Mouse (Mus musculus) midbrain, embryonic 15.5 days (tissue): ENCODE measurements at regions not wholly inside any gene's neighbourhood (a gene's known extent, or its start where the extent isn't known, plus 50 kb on each side); places are given as distances from the start of the nearest gene placed in this dataset.

Experiments
- ATAC-seq: fragments of 200-750 bp; cut with Nextera tagmentation; replicated peaks from 2 replicates; pipeline ENCODE4 v1.8.0; 2017; ENCODE audit warnings: moderate TSS enrichment
- H3K27ac ChIP-seq: fragments of 300-500 bp; sonication (generic); 2 replicates; pipeline ENCODE4 v1.5.1; 2015; ENCODE audit warnings: mild to moderate bottlenecking, inconsistent platforms
- H3K27me3 ChIP-seq: fragments of 300-500 bp; sonication (generic); replicated peaks from 2 replicates; pipeline ENCODE4 v1.6.1; 2015; ENCODE audit warnings: inconsistent platforms
- H3K36me3 ChIP-seq: fragments of 300-500 bp; sonication (generic); replicated peaks from 2 replicates; pipeline ENCODE4 v1.6.1; 2015; ENCODE audit warnings: inconsistent platforms
- H3K4me1 ChIP-seq: fragments of 300-500 bp; sonication (generic); 2 replicates; pipeline ENCODE4 v1.6.1; 2015; ENCODE audit warnings: inconsistent platforms
- H3K4me2 ChIP-seq: fragments of 300-500 bp; sonication (generic); 2 replicates; pipeline ENCODE4 v1.6.1; 2015; ENCODE audit warnings: inconsistent platforms, mild to moderate bottlenecking, moderate library complexity
- H3K4me3 ChIP-seq: fragments of 300-500 bp; sonication (generic); 2 replicates; pipeline ENCODE4 v1.5.1; 2015; ENCODE audit warnings: mild to moderate bottlenecking, inconsistent platforms
- H3K9ac ChIP-seq: fragments of 300-500 bp; sonication (generic); 2 replicates; pipeline ENCODE4 v1.6.1; 2015; ENCODE audit warnings: mild to moderate bottlenecking, inconsistent platforms
- H3K9me3 ChIP-seq: fragments of 300-500 bp; sonication (generic); 2 replicates; pipeline ENCODE4 v1.6.1; 2016; ENCODE audit warnings: inconsistent platforms
- WGBS: fragments of 180-500 bp; shearing (Covaris S2); methylation state at CpG from one replicate; pipeline ENCODE4 v1.1.7; 2015; ENCODE audit warnings: mixed read lengths; 5-methylcytosine and 5-hydroxymethylcytosine counted together

GRCm38 (mm10) chr9:31995101-31995500 lies 81.8 kb upstream of the Barx2 start:
- WGBS: 65% methylated on average over 3 of the region's 3 CpGs
- H3K4me3 ChIP-seq: no peak overlapping the region
- H3K27ac ChIP-seq: no peak overlapping the region

GRCm38 (mm10) chr9:31995700-31996099 lies 82.4 kb upstream of the Barx2 start:
- no peak overlapping the region for H3K27ac ChIP-seq
- H3K9me3 ChIP-seq: no peaks in the 10 kb centered on the region
- no peak for ATAC-seq
- WGBS: 61% methylated on average over 4 of the region's 4 CpGs
- H3K36me3 ChIP-seq: no peaks in the 10 kb centered on the region
- H3K9ac ChIP-seq: no peak overlapping the region
- no peaks in the 10 kb centered on the region for H3K27me3 ChIP-seq
- no peak overlapping the region for H3K4me3 ChIP-seq
- no peak overlapping the region for H3K4me2 ChIP-seq
- peaks cover 3% of the 10 kb centered on the region; the same call in 1 of the 2 replicates for H3K4me1 ChIP-seq

More at GRCm38 (mm10) chr9:31995101-31995500, 81.8 kb upstream of the Barx2 start:
- no peaks in the 10 kb centered on the region for H3K27me3 ChIP-seq
- no peaks in the 10 kb centered on the region for H3K36me3 ChIP-seq
- no peak overlapping the region for H3K9ac ChIP-seq
- H3K4me2 ChIP-seq: no peak overlapping the region
- no peaks in the 10 kb centered on the region for H3K9me3 ChIP-seq
- H3K4me1 ChIP-seq: peaks cover 5% of the 10 kb centered on the region
- ATAC-seq: no peak

- peaks cover 3% of the 10 kb centered on the region; the same call in 1 of the 2 replicates for H3K4me1 ChIP-seq
- H3K36me3 ChIP-seq: no peaks in the 10 kb centered on the region
- no peak overlapping the region for H3K27ac ChIP-seq
- no peak overlapping the region for H3K4me3 ChIP-seq
- H3K9ac ChIP-seq: no peak overlapping the region
- no peaks in the 10 kb centered on the region for H3K27me3 ChIP-seq
- H3K9me3 ChIP-seq: no peaks in the 10 kb centered on the region
- ATAC-seq: no peak
- 65% methylated on average over 7 of the region's 7 CpGs for WGBS
- H3K4me2 ChIP-seq: no peak overlapping the region
These were observed 83.4 kb upstream of the Barx2 start for GRCm38 (mm10) chr9:31996466-31997177.

- Histone ChIP-seq H3K27me3 (no peaks in the 10 kb centered on the region), H3K27ac (no peak overlapping the region), H3K4me1 (peaks cover 3% of the 10 kb centered on the region; the same call in 1 of the 2 replicates), H3K4me2 (no peak overlapping the region), H3K9me3 (no peaks in the 10 kb centered on the region), H3K4me3 (no peak overlapping the region), H3K9ac (no peak overlapping the region), H3K36me3 (no peaks in the 10 kb centered on the region)
- WGBS: 59% methylated on average over 25 of the region's 25 CpGs
- 0 out of 2 replicates have a peak, but pooled peaks have one; percentile 24 for ATAC-seq
These were observed 84.2 kb upstream of the Barx2 start for GRCm38 (mm10) chr9:31997178-31998097.

- no peak overlapping the region for H3K4me3 ChIP-seq
- H3K27ac ChIP-seq: no peak overlapping the region
- H3K4me1 ChIP-seq: peaks cover 3% of the 10 kb centered on the region; the same call in 1 of the 2 replicates
- ATAC-seq: no peak
- no peaks in the 10 kb centered on the region for H3K36me3 ChIP-seq
- H3K9ac ChIP-seq: no peak overlapping the region
- H3K27me3 ChIP-seq: no peaks in the 10 kb centered on the region
- H3K9me3 ChIP-seq: no peaks in the 10 kb centered on the region
- H3K4me2 ChIP-seq: no peak overlapping the region
- 87% methylated on average over 4 of the region's 4 CpGs for WGBS
These were observed 85.4 kb upstream of the Barx2 start for GRCm38 (mm10) chr9:31998488-31999280.

- no peak overlapping the region for H3K4me2 ChIP-seq
These were observed 86.5 kb upstream of the Barx2 start for GRCm38 (mm10) chr9:31999760-32000159.

GRCm38 (mm10) chr9:32002924-32003323 lies 89.7 kb upstream of the Barx2 start:
- Histone ChIP-seq H3K9me3 (no peaks in the 10 kb centered on the region), H3K4me3 (no peak overlapping the region), H3K27ac (no peak overlapping the region), H3K9ac (no peak overlapping the region), H3K4me2 (no peak overlapping the region), H3K36me3 (no peaks in the 10 kb centered on the region), H3K27me3 (no peaks in the 10 kb centered on the region), H3K4me1 (no peaks in the 10 kb centered on the region)
- 80% methylated on average over 4 of the region's 4 CpGs for WGBS
- no peak for ATAC-seq

More at GRCm38 (mm10) chr9:31999760-32000159, 86.5 kb upstream of the Barx2 start:
- no peak for ATAC-seq
- Histone ChIP-seq H3K9me3 (no peaks in the 10 kb centered on the region), H3K4me1 (peaks cover 3% of the 10 kb centered on the region; the same call in 1 of the 2 replicates), H3K27me3 (no peaks in the 10 kb centered on the region), H3K9ac (no peak overlapping the region), H3K36me3 (no peaks in the 10 kb centered on the region), H3K4me3 (no peak overlapping the region), H3K27ac (no peak overlapping the region)
- 77% methylated on average over 1 of the region's 1 CpGs for WGBS

GRCm38 (mm10) chr9:32003730-32004129 lies 90.5 kb upstream of the Barx2 start:
- H3K4me3 ChIP-seq: no peak overlapping the region
- no peaks in the 10 kb centered on the region for H3K4me1 ChIP-seq
- no peak overlapping the region for H3K27ac ChIP-seq
- WGBS: 93% methylated on average over 7 of the region's 7 CpGs
- H3K36me3 ChIP-seq: no peaks in the 10 kb centered on the region
- ATAC-seq: no peak
- no peak overlapping the region for H3K4me2 ChIP-seq
- no peak overlapping the region for H3K9ac ChIP-seq
- H3K27me3 ChIP-seq: no peaks in the 10 kb centered on the region
- no peaks in the 10 kb centered on the region for H3K9me3 ChIP-seq

GRCm38 (mm10) chr9:32005348-32005747 lies 92.1 kb upstream of the Barx2 start:
- no peaks in the 10 kb centered on the region for H3K9me3 ChIP-seq
- H3K27me3 ChIP-seq: no peaks in the 10 kb centered on the region
- ATAC-seq: no peak
- no peaks in the 10 kb centered on the region for H3K36me3 ChIP-seq
- no peaks in the 10 kb centered on the region for H3K4me1 ChIP-seq
- no peak overlapping the region for H3K9ac ChIP-seq
- WGBS: 59% methylated on average over 9 of the region's 9 CpGs
- H3K4me2 ChIP-seq: no peak overlapping the region
- no peak overlapping the region for H3K27ac ChIP-seq
- no peak overlapping the region for H3K4me3 ChIP-seq

- Histone ChIP-seq H3K4me1 (no peaks in the 10 kb centered on the region), H3K27ac (no peak overlapping the region), H3K4me2 (no peak overlapping the region), H3K36me3 (no peaks in the 10 kb centered on the region), H3K27me3 (no peaks in the 10 kb centered on the region), H3K9me3 (no peaks in the 10 kb centered on the region), H3K4me3 (no peak overlapping the region), H3K9ac (no peak overlapping the region)
- ATAC-seq: no peak
- 73% methylated on average over 4 of the region's 4 CpGs for WGBS
These were observed 93.1 kb upstream of the Barx2 start for GRCm38 (mm10) chr9:32006350-32006749.

- no peaks in the 10 kb centered on the region for H3K9me3 ChIP-seq
- no peaks in the 10 kb centered on the region for H3K36me3 ChIP-seq
- no peak for ATAC-seq
- no peaks in the 10 kb centered on the region for H3K27me3 ChIP-seq
- no peak overlapping the region for H3K4me3 ChIP-seq
- H3K9ac ChIP-seq: no peak overlapping the region
- no peak overlapping the region for H3K27ac ChIP-seq
- 50% methylated on average over 11 of the region's 11 CpGs for WGBS
- H3K4me1 ChIP-seq: peaks cover 2% of the 10 kb centered on the region; the same call in 1 of the 2 replicates
- H3K4me2 ChIP-seq: no peak overlapping the region
These were observed 97.9 kb upstream of the Barx2 start for GRCm38 (mm10) chr9:32010953-32011770.
